Mouse (Mus musculus) B cell, adult 2 months (primary cell): ENCODE measurements at regions not wholly inside any gene's neighbourhood (a gene's known extent, or its start where the extent isn't known, plus 50 kb on each side); places are given as distances from the start of the nearest gene placed in this dataset.

Source experiments
- DNase-seq, 2 experiments: peaks; one replicate each; pipeline ENCODE4 v3.0.0; 2022

- no peak for DNase-seq
Observed at GRCm38 (mm10) chr17:9836995-9837842, 167.7 kb upstream of the Pabpc6 start.

DNA sequence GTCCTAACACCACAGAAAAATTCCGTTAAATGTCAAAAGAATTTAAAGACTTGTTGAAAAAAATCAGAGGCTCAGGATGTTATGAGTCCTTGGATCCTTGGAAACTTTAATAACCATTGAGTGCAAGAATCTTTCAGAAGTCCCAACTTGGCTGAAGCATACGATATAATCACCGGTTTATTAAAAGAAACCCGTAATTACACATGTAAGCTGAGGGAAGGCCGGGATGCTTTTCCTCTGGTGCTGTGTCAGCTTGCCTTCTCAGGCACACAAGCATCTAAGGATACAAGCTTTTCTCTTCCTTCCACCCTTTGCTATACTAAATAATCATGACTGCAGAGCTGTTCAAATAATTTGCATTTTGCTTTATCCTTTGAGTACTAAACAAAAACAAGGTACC, 160.4 kb upstream of the Pabpc6 start:
- no peak for DNase-seq

DNA sequence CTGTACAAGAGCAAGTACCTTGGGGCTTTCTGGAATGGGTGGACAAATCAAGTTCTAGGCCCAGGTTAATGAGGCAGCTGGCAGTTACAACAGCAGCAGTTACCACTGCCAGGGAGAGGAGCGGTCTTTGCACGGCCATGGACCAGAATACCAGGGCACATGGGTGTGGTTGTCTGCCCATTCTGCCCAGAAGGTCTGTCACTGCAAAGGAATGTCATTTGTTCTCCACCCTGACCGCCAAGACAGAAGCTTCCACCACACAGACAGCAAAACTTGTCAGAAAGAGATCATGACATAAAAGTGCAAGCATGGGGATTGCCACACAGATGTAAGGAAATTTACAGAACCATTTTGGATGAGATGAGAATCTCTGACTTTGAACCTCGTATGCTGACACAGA, 151.8 kb upstream of the Pabpc6 start:
- no peak for DNase-seq

DNA sequence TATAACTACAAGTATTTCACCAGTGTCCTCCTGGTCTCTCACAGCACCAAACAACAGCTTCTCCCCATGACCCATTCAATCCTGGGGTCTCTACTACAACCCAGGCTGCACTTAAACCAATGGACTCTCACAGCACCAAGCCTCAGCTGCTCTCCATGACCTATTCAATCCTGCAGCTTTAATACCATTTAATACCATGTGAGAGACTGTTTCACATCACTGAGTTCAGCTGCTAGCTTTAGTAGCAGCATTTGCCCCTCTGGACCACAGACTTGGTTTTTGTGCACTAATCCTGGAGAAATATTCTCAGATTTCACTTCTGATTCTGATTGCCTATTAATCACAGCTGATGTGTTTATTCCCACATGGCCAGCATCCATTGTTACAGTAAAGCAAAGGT, 147.5 kb upstream of the Pabpc6 start:
- DNase-seq: no peak

DNA sequence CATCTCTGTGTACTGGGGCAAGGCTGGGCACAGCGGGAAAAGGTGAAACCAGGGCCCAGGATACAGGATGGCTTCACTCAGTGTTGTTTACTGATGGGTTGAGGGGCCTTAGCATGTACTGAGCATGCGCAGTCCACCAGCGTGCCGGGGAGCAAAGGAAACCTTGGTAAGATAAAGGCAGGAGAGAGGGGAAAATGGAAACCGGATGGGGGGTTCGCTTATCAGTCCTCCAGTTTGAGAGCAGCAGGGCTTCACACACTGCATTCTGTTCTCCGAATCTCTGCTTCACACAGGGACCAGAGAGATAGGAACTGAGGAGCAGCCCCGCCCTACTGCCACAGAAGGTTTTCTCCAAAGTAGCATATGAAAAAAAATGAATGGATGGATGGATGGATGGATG, 127.6 kb upstream of the Pabpc6 start:
- DNase-seq: no peak

GRCm38 (mm10) chr17:9796225-9796988, 126.9 kb upstream of the Pabpc6 start:
- DNase-seq: no peak

DNA sequence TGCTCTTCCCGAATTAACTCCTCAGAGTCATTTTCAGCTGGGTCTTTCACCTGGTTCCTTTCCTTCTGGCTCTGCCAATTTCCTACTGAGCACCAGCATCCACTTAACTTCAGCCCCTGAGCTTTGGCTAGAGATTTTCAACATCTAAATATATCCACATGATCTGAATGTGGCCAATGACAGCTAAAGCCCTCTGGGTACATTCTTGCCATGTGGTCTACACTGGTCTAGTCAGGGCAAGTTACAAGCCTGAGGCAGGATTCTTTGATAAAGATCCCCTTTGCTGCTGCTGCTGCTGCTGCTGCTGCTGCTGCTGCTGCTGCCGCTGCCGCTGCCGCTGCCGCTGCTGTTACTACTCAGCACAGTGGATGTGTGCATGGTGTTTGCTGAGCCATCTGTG, 109.3 kb upstream of the Pabpc6 start:
- no peak for DNase-seq

DNA sequence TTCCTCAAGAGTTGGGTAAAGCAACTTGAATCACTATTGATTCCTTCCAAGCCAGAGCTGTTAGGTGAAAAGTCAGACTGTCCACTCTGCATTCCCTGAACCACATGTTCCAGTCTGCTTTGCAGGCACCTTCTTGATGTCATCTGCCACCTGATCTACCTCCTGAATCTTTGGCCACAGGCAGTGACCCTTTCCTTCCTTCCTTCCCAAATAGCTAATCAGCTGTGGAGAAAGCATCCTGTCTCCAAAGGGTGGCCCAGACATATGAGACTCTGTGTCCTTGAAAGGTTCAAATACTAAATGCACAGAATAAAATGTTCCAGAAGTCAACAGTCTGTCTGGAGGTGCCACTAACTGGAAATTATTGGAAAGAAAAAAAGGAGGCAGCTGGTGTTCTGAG, 107.6 kb upstream of the Pabpc6 start:
- DNase-seq: no peak

DNA sequence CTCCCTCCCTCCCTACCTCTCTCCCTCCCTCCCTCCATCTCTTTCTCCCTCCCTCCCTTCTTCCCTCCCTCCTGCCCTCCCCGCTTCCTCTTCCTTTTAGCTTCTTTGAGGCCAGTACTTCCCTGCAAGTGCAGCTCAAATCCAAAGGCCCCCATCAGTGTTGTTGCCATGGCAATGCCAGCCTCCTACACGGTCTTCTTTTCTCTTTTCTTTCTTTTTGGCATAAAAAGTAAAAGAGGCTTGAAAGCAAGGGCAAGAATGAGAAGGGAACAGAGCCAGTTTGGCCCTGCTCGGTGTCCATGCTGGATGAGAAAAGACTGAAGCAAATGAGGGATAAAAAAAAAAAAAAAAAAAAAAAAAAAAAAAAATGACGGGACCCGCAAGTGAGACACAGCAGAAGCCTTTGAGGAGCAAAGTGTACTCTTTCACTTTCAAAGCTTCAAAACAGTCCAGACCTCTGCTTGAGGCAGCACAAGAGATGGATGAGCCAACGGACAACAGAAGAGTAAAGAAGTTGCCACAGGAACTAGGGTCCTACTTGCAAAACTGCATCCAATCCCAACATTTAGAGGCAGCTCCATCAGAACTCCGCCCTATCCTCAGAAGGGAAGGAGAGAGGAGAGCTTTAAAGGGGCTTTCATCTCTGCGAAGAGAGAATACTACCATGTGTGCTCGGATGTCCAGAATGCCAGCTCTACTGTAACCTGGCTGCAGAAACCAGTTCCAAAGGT, 106.9 kb upstream of the Pabpc6 start:
- DNase-seq: no peak

DNA sequence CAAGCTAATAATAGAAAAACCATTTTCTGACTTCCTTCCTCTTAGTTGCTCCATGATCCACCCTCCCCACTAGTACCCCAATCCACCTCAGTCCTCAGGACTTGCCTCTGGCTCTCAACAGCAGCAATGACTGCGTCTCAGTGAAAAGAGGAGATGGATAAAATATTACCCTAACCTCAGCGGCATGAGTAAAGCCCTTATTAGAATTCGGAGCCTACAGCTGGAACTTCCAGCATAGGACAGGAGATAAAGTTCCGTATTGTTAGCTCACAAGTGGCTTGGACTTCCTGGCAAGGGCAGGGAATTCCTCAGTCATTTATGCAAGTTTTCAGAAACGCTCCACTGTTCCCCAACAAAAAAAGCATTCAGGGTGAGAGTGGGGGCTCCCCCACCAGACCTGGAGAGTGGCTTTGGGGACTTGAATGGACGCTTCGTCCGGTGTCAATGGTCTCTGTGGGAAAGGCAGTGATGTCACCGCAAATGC, 106.2 kb upstream of the Pabpc6 start:
- DNase-seq: no peak

- peak in 1 of 2 experiments; percentile 20 for DNase-seq
Observed at GRCm38 (mm10) chr17:9774740-9775629, 105.5 kb upstream of the Pabpc6 start.

GRCm38 (mm10) chr17:9773744-9774143, 104.2 kb upstream of the Pabpc6 start:
- no peak for DNase-seq

GRCm38 (mm10) chr17:9768275-9768674, 98.8 kb upstream of the Pabpc6 start:
- DNase-seq: no peak

GRCm38 (mm10) chr17:9765680-9766250, 96.2 kb upstream of the Pabpc6 start:
- DNase-seq: no peak

DNA sequence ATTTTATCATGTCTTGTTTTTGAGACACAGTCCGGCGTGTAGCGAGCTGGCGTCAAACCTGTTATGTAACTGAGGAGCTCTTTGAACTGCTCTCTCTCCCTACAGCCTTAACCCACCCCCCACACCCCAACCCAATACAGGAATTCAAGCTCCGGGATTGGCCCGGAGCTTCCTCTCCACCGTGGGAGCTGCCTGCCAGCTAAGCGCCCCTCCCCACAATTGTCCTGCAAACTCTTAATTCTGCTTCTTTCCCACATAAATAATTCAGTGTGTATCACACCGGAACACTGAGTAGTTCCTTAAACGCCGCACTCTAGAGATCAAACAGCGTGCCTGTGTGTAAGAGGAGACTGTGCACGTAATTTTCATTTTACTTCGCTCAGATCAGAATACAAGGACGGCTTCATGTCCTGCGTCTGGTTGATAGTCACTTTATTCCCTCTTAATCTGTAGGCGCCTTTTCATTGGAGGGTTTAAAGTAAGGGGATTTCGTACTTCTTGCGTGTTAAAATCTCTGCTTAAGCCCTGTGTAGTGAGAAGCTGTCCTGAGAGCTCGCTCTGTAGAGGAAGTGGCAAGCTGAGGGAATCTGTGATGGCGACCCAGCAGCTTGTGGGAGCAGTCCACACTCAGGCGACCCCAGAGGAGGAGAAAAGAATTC, 95.3 kb upstream of the Pabpc6 start:
- peak; percentile 9 to 14 for DNase-seq

DNA sequence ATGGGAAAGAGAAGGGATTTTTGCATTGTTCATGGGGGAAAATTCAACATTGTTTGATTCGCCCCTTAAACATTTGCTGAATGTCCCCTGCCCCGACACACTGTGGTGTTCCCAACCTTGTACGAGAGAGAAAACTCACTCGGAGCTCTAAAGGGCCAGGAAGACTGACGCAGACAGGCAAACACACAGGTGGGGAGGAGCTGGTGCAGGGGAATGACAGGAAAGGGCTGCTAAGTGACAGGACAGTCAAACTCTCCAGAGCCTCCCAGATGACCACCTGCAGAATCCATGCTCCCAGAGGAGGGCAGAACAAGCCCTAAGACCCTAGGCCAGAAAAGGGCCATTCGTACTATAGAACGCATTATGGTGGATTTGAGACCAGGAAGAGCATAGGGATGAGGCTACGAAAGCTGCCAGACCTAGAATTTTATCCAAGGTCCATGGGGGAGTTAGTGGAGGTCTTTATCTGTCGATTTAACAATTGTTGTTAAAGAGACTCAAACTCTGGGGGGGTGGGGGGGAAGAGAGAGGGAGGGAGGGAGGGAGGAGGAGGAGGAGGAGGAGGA, 94.6 kb upstream of the Pabpc6 start:
- DNase-seq: no peak

DNA sequence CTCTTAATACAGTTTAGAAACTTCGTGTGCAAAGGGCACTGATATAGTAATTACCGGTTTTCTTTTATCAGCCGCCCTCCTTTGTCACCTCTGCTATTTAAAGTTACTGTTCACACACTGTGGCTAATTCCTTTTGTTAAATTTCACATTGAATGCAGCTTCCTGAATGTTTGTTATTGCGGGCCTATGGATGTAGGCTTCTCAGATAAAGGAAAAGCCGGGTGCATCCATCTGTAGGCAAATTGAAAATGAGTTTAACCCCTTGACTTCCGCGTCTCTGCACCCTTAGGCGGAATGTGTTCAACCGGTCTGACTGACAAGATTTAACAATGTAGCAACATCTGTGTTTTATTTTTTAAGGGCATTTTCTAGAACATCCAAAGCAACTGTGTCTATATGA, 93.6 kb upstream of the Pabpc6 start:
- DNase-seq: no peak

- no peak for DNase-seq
Observed at GRCm38 (mm10) chr17:9762436-9762835, 92.9 kb upstream of the Pabpc6 start.

DNA sequence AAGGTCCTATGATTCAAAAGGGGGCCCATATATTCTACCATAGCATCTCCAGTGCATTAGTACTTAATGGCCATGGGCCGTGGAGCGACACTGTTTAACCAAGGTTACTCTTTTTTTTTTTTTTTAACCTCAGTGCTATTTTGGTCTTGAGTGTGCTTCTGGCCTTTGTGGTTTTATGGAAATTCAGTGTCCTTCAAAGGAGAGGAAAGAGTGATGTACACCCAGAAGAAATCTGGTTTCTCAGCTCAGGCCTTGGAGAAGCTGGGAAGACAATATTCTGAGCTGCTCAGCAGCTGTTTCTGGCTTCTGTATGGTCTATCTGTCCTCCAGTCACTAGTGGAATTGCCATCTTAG, 91.2 kb upstream of the Pabpc6 start:
- DNase-seq: no peak

DNA sequence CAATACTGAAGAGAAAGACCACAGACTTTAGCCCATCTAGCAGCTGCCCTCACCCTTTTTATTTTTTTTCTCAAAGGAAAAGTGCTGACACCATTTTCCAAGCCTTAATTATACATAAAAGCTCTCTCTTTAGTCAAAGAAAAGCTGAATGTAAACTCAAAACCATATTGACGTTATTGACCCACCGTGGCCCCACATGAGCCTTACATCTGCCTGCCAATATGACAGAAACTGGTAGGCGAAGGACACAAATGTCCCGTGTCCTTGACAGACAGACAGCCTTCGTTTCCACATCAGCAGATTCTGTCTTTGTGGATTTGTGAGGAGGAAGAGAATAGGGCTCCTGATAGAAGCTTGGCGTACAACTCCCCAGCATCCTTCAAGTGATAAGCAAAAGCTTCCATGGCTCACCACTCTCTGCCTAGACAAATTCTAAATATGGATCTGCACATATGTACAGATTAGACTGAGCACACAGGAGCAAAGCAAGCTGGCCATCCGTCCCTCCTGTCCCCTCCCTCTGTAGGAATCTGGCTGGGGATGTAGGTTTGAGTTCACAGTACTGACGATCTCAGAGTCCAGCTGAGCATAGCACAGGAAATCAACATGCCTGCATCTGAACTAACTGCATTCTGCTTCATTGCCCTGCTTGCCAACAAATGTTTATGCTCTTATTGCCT, 90.6 kb upstream of the Pabpc6 start:
- no peak for DNase-seq

- no peak for DNase-seq
Observed at GRCm38 (mm10) chr17:9759421-9759852, 89.9 kb upstream of the Pabpc6 start.
